Mouse (Mus musculus) ES-E14 (cell line): ENCODE measurements around the gene Mdk. TPM values are rescaled to one million over a fixed set of nuclear protein-coding genes. Genes with fewer than 3 reads are reported as not detected.

Experiments used
- DNase-seq: peaks from one replicate; pipeline ENCODE4 v3.0.0-alpha.2; 2013; ENCODE audit warnings: low read depth, low spot score
- H3K27ac ChIP-seq: 2 replicates; pipeline ENCODE4 v1.5.1; 2012; ENCODE audit warnings: low read depth, mild to moderate bottlenecking, low read length, moderate library complexity, mixed read lengths; ENCODE audit not compliant: poor library complexity, insufficient read depth, severe bottlenecking
- H3K36me3 ChIP-seq: 2 replicates; pipeline ENCODE4 v1.6.1; 2012; ENCODE audit warnings: mild to moderate bottlenecking, low read length, moderate library complexity, mixed read lengths; ENCODE audit not compliant: control insufficient read depth, poor library complexity, insufficient read depth, severe bottlenecking
- H3K4me1 ChIP-seq, 2 experiments: fragments of 150-350 bp in 1 of 2; sonication (generic) in 1 of 2; 2 replicates each; pipeline ENCODE4 v1.6.1; 2012; ENCODE audit warnings: low read length in 2 of 2, mild to moderate bottlenecking in 1 of 2, mixed read lengths in 1 of 2; ENCODE audit not compliant: control insufficient read depth in 2 of 2, insufficient read depth in 2 of 2, poor library complexity in 1 of 2
- H3K4me3 ChIP-seq, 2 experiments: fragments of 150-350 bp in 1 of 2; sonication (generic) in 1 of 2; 2 replicates each; pipeline ENCODE4 v1.5.1; 2012; ENCODE audit warnings: low read length in 2 of 2, low read depth in 1 of 2, mild to moderate bottlenecking in 1 of 2, mixed read lengths in 1 of 2; ENCODE audit not compliant: insufficient read depth in 1 of 2, poor library complexity in 1 of 2, severe bottlenecking in 1 of 2
- H3K9ac ChIP-seq: 2 replicates; pipeline ENCODE4 v1.6.1; 2012; ENCODE audit warnings: low read depth, mild to moderate bottlenecking, low read length, mixed read lengths; ENCODE audit not compliant: poor library complexity, insufficient read depth, severe bottlenecking
- H3K9me3 ChIP-seq: fragments of 150-350 bp; sonication (generic); 2 replicates; pipeline ENCODE4 v1.6.1; 2012; ENCODE audit warnings: low read depth, mild to moderate bottlenecking, low read length; ENCODE audit not compliant: control insufficient read depth, insufficient read depth
- CHD2 ChIP-seq: IDR thresholded peaks from 2 replicates; pipeline ENCODE4 v1.6.1; 2014; ENCODE audit warnings: mild to moderate bottlenecking, low read depth, low read length, inconsistent platforms
- HCFC1 ChIP-seq: IDR thresholded peaks from 2 replicates; pipeline ENCODE4 v1.6.1; 2012; ENCODE audit warnings: low read length, inconsistent platforms, borderline replicate concordance; ENCODE audit not compliant: insufficient read depth
- MAFK ChIP-seq: IDR thresholded peaks from 2 replicates; pipeline ENCODE4 v1.6.1; 2014; ENCODE audit warnings: mild to moderate bottlenecking, low read depth, low read length, inconsistent platforms; ENCODE audit not compliant: insufficient read depth
- ZC3H11A ChIP-seq: IDR thresholded peaks from 2 replicates; pipeline ENCODE4 v1.6.1; 2012; ENCODE audit warnings: low read depth, mild to moderate bottlenecking, inconsistent platforms, low read length, borderline replicate concordance
- ZNF384 ChIP-seq: IDR thresholded peaks from 2 replicates; pipeline ENCODE4 v1.6.1; 2012; ENCODE audit warnings: low read depth, low read length, inconsistent platforms
- in situ Hi-C, 2 experiments: fragments of 600-800 bp; cut with MboI; formaldehyde crosslinking; loops; one replicate each; pipeline ENCODE4 v1.15.1; 2025; ENCODE audit warnings: low sequenced_read_pairs in 2 of 2, inconsistent platforms in 1 of 2; ENCODE audit not compliant: unreplicated experiment in 2 of 2
- total RNA-seq: library from RNA; depleted of rRNA; stranded (reverse); fragments of 300-350 nt; gene quantifications from 2 replicates; pipeline ENCODE4 v1.2.3, GENCODE M21; 2012

Gene Mdk
- total RNA-seq, 1 experiment = 345 TPM

GRCm38 (mm10) chr2:91960459-91960858 is 28.4 kb upstream of the Mdk start:
- Histone ChIP-seq H3K9me3 (no peaks in the 10 kb centered on the region), H3K27ac (no peak overlapping the region), H3K36me3 (peaks cover 5% of the 10 kb centered on the region; the same call in 1 of the 2 replicates), H3K4me1 (peaks cover 6 to 45% of the 10 kb centered on the region in 2 experiments; a peak in 3 of 4 replicates), H3K4me3 (no peak overlapping the region), H3K9ac (no peak overlapping the region)
- no peak for DNase-seq
- in situ Hi-C loops = loop anchor here in 1 of 2 experiments (10.0 kb wide), 1 partner anchor 474 kb away; the partner anchor contains the start of gene Cry2
- TF ChIP-seq MAFK (no peak), ZC3H11A (no peak), HCFC1 (no peak), CHD2 (no peak), ZNF384 (no peak)

- DNase-seq = no peak
- Histone ChIP-seq H3K36me3 (peaks cover 5% of the 10 kb centered on the region; the same call in 1 of the 2 replicates), H3K9me3 (no peaks in the 10 kb centered on the region), H3K9ac (no peak overlapping the region), H3K27ac (no peak overlapping the region), H3K4me1 (peaks cover 8 to 42% of the 10 kb centered on the region in 2 experiments; a peak in 3 of 4 replicates), H3K4me3 (no peak overlapping the region)
- TF ChIP-seq ZNF384 (no peak), CHD2 (no peak), MAFK (no peak), ZC3H11A (no peak), HCFC1 (no peak)
- in situ Hi-C loops = loop anchor here in 1 of 2 experiments (10.0 kb wide), 1 partner anchor 475 kb away; the partner anchor contains the start of gene Cry2
Measured at GRCm38 (mm10) chr2:91959544-91960410, 27.7 kb upstream of the Mdk start.

- H3K4me1 ChIP-seq = peaks cover 8 to 36% of the 10 kb centered on the region in 2 experiments; a peak in 3 of 4 replicates
- no peaks in the 10 kb centered on the region for H3K9me3 ChIP-seq
- H3K4me3 ChIP-seq = no peak overlapping the region
- DNase-seq = no peak
- H3K9ac ChIP-seq = no peak overlapping the region
- in situ Hi-C loops = no loop called here
- no peak overlapping the region for H3K27ac ChIP-seq
- TF ChIP-seq MAFK (no peak), ZNF384 (no peak), HCFC1 (no peak), ZC3H11A (no peak), CHD2 (no peak)
- H3K36me3 ChIP-seq = peaks cover 5% of the 10 kb centered on the region; the same call in 1 of the 2 replicates
Measured at GRCm38 (mm10) chr2:91958701-91959457, 26.8 kb upstream of the Mdk start.

GRCm38 (mm10) chr2:91958049-91958448 is 26.0 kb upstream of the Mdk start:
- no peak overlapping the region for H3K9ac ChIP-seq
- H3K9me3 ChIP-seq = no peaks in the 10 kb centered on the region
- no peak for DNase-seq
- H3K4me1 ChIP-seq = peaks cover 8 to 37% of the 10 kb centered on the region in 2 experiments; a peak in 3 of 4 replicates
- no peak for TF ChIP-seq ZC3H11A
- no peak for TF ChIP-seq HCFC1
- no peak for TF ChIP-seq CHD2
- TF ChIP-seq ZNF384 = no peak
- TF ChIP-seq MAFK = no peak
- peaks cover 5% of the 10 kb centered on the region; the same call in 1 of the 2 replicates for H3K36me3 ChIP-seq
- H3K4me3 ChIP-seq = no peak overlapping the region
- in situ Hi-C loops = no loop called here
- H3K27ac ChIP-seq = no peak overlapping the region
